ENCODE assay signal across 19 mouse cellular contexts in genomic region chr1:139407701-139408100, GRCm38 (mm10). TPM values are rescaled to one million over a fixed set of nuclear protein-coding genes. Genes with fewer than 3 reads are reported as not detected.
A peak's percentile ranks its signal among the peaks of the same experiment; 100 is the strongest.
DNase-seq lines count a peak whose midpoint lies in the region; ATAC-seq and TF ChIP-seq lines count a peak whose summit lies in the region.
"Had no signal": no experiment of that assay in that cellular context is flagged by ENCODE, and none has a peak within 500 bp of the region (broad histone marks: within the 10 kb centered on the region; RNA-seq: fewer than 3 reads in every experiment).

No protein-coding gene starts in this region.

- no peak for DNase-seq in hindbrain, postnatal 0 days (ENCODE audit: low spot score)
- no peak for DNase-seq in hindbrain, embryonic 11.5 days (ENCODE audit: low spot score)
- DNase-seq in midbrain, postnatal 0 days (ENCODE audit: low spot score), result no peak
- peak; percentile 39 for DNase-seq in ZHBTc4 (ENCODE audit: low read depth, low spot score)
- DNase-seq in kidney, adult 8-10 months, result no peak
- DNase-seq in right cerebral cortex, postnatal 36 days (ENCODE audit: low spot score in 2 of 2), result no peak
- DNase-seq: adrenal gland, adult 8-10 months; B cell, adult 2 months; cerebellum, adult 8-10 months; kidney, adult 9 months; lung, postnatal 10 days; right cerebral cortex, adult 18-20 months had no signal

- no peaks in the 10 kb centered on the region for H3K9me3 ChIP-seq in hindbrain, postnatal 0 days (ENCODE audit: low read length)
- H3K9me3 ChIP-seq in hindbrain, embryonic 11.5 days (ENCODE audit: control insufficient read depth, low read length), result no peaks in the 10 kb centered on the region
- H3K9me3 ChIP-seq in midbrain, postnatal 0 days (ENCODE audit: low read length), result no peaks in the 10 kb centered on the region
- H3K9me3 ChIP-seq in midbrain, embryonic 16.5 days (replicated peaks; ENCODE audit: control insufficient read depth, low read length, poor library complexity, severe bottlenecking), result no peaks in the 10 kb centered on the region
- H3K9me3 ChIP-seq: hindbrain, embryonic 12.5 days; limb, embryonic 15.5 days; midbrain, embryonic 10.5 days had no signal

- H3K9ac ChIP-seq in hindbrain, postnatal 0 days (replicated peaks; ENCODE audit: low read length), result no peak overlapping the region
- H3K9ac ChIP-seq in hindbrain, embryonic 11.5 days (ENCODE audit: low read depth, low read length), result no peak overlapping the region
- H3K9ac ChIP-seq in midbrain, postnatal 0 days (replicated peaks; ENCODE audit: low read length, poor library complexity, severe bottlenecking), result no peak overlapping the region
- no peak overlapping the region for H3K9ac ChIP-seq in midbrain, embryonic 16.5 days (ENCODE audit: low read depth, low read length)
- H3K9ac ChIP-seq: hindbrain, embryonic 12.5 days; limb, embryonic 15.5 days had no signal

- ATAC-seq in hindbrain, postnatal 0 days, result no peak
- ATAC-seq in hindbrain, embryonic 11.5 days (ENCODE audit: low FRiP score), result no peak
- no peak for ATAC-seq in midbrain, postnatal 0 days (ENCODE audit: low FRiP score)
- ATAC-seq in midbrain, embryonic 16.5 days, result no peak
- no peak for ATAC-seq in megakaryocyte-erythroid progenitor cell, adult 5-6 weeks (replicated peaks; ENCODE audit: low FRiP score, low TSS enrichment, poor library complexity, severe bottlenecking)
- ATAC-seq: forebrain, embryonic 16.5 days had no signal

- H3K4me3 ChIP-seq in hindbrain, postnatal 0 days (ENCODE audit: low read length), result no peak overlapping the region
- H3K4me3 ChIP-seq in hindbrain, embryonic 11.5 days (ENCODE audit: low read depth, low read length), result no peak overlapping the region
- H3K4me3 ChIP-seq in midbrain, postnatal 0 days (ENCODE audit: low read depth, low read length), result no peak overlapping the region
- no peak overlapping the region for H3K4me3 ChIP-seq in midbrain, embryonic 16.5 days (ENCODE audit: low read depth, low read length)
- H3K4me3 ChIP-seq: hindbrain, embryonic 12.5 days; limb, embryonic 15.5 days; midbrain, embryonic 10.5 days had no signal

- H3K4me2 ChIP-seq in hindbrain, postnatal 0 days (ENCODE audit: low read depth, low read length), result no peak overlapping the region
- H3K4me2 ChIP-seq in hindbrain, embryonic 11.5 days (replicated peaks; ENCODE audit: low read depth, low read length), result no peak overlapping the region
- no peak overlapping the region for H3K4me2 ChIP-seq in midbrain, postnatal 0 days (ENCODE audit: low read depth, low read length, poor library complexity, severe bottlenecking)
- H3K4me2 ChIP-seq in midbrain, embryonic 16.5 days (ENCODE audit: low read length), result no peak overlapping the region
- H3K4me2 ChIP-seq: hindbrain, embryonic 12.5 days; limb, embryonic 15.5 days had no signal

- TF ChIP-seq CTCF in hindbrain, postnatal 0 days (IDR thresholded peaks at IDR 0.05; ENCODE audit: low read depth), result 0 out of 2 replicates have a peak, but pooled peaks have one; percentile 11
- TF ChIP-seq CTCF in midbrain, postnatal 0 days (IDR thresholded peaks at IDR 0.05), result peak; percentile 10; the same call in 1 of the 2 replicates

- H3K27ac ChIP-seq in hindbrain, postnatal 0 days, result no peak overlapping the region
- H3K27ac ChIP-seq in hindbrain, embryonic 11.5 days (ENCODE audit: low read depth, low read length), result no peak overlapping the region
- no peak overlapping the region for H3K27ac ChIP-seq in midbrain, postnatal 0 days (ENCODE audit: low read depth, low read length)
- H3K27ac ChIP-seq in midbrain, embryonic 16.5 days (ENCODE audit: low read length), result no peak overlapping the region
- H3K27ac ChIP-seq: hindbrain, embryonic 12.5 days; limb, embryonic 15.5 days; midbrain, embryonic 10.5 days had no signal

- no peaks in the 10 kb centered on the region for H3K27me3 ChIP-seq in hindbrain, postnatal 0 days (ENCODE audit: insufficient read depth, low read length)
- no peaks in the 10 kb centered on the region for H3K27me3 ChIP-seq in hindbrain, embryonic 11.5 days (ENCODE audit: control insufficient read depth, insufficient read depth, low read length)
- H3K27me3 ChIP-seq in midbrain, postnatal 0 days (ENCODE audit: insufficient read depth, low read length), result no peaks in the 10 kb centered on the region
- no peaks in the 10 kb centered on the region for H3K27me3 ChIP-seq in midbrain, embryonic 16.5 days (ENCODE audit: control insufficient read depth, insufficient read depth, low read depth, low read length)
- H3K27me3 ChIP-seq: hindbrain, embryonic 12.5 days; limb, embryonic 15.5 days had no signal

- no peaks in the 10 kb centered on the region for H3K4me1 ChIP-seq in hindbrain, postnatal 0 days (ENCODE audit: insufficient read depth, low read length)
- H3K4me1 ChIP-seq in hindbrain, embryonic 11.5 days (replicated peaks; ENCODE audit: control insufficient read depth, insufficient read depth, low read length), result no peaks in the 10 kb centered on the region
- H3K4me1 ChIP-seq in midbrain, postnatal 0 days (ENCODE audit: insufficient read depth, low read length), result no peaks in the 10 kb centered on the region
- H3K4me1 ChIP-seq in midbrain, embryonic 16.5 days (ENCODE audit: control insufficient read depth, insufficient read depth, low read length), result no peaks in the 10 kb centered on the region
- H3K4me1 ChIP-seq: hindbrain, embryonic 12.5 days; limb, embryonic 15.5 days; midbrain, embryonic 10.5 days had no signal

- 62% methylated on average over 5 of the region's 5 CpGs for WGBS in hindbrain, postnatal 0 days
- WGBS in hindbrain, embryonic 11.5 days, result 60% methylated on average over 5 of the region's 5 CpGs
- 60% methylated on average over 5 of the region's 5 CpGs for WGBS in midbrain, postnatal 0 days
- 58% methylated on average over 5 of the region's 5 CpGs for whole genome bisulfite sequencing in midbrain, embryonic 16.5 days

- no peaks in the 10 kb centered on the region for H3K36me3 ChIP-seq in hindbrain, postnatal 0 days (ENCODE audit: insufficient read depth, low read length)
- no peaks in the 10 kb centered on the region for H3K36me3 ChIP-seq in hindbrain, embryonic 11.5 days (ENCODE audit: control insufficient read depth, insufficient read depth, low read length)
- H3K36me3 ChIP-seq in midbrain, postnatal 0 days (ENCODE audit: insufficient read depth, low read length), result no peaks in the 10 kb centered on the region
- H3K36me3 ChIP-seq in midbrain, embryonic 16.5 days (ENCODE audit: control insufficient read depth, insufficient read depth, low read length), result no peaks in the 10 kb centered on the region
- H3K36me3 ChIP-seq: hindbrain, embryonic 12.5 days; limb, embryonic 15.5 days; midbrain, embryonic 10.5 days had no signal

RNA-seq across cellular contexts. Expression of gene Zbtb41, which starts 14.4 kb away (rescaled TPM):
- total RNA-seq in hindbrain, postnatal 0 days (2014; rRNA removed), result 29.9 and 31.1 TPM in 2 replicates
- 10.0 and 10.3 TPM in 2 replicates for polyA plus RNA-seq in hindbrain, postnatal 0 days (2015; fragmentation: Nextera tagmentation; extraction: Ambion mirVana)
- polyA plus RNA-seq in hindbrain, embryonic 11.5 days (2014; fragmentation: Nextera tagmentation; extraction: Ambion mirVana), result 16.5 and 20.2 TPM in 2 replicates
- total RNA-seq in midbrain, postnatal 0 days (2014; rRNA removed), result 54.5 and 65.1 TPM in 2 replicates
- 11.9 and 13.2 TPM in 2 replicates for polyA plus RNA-seq in midbrain, postnatal 0 days (2015; fragmentation: Nextera tagmentation; extraction: Ambion mirVana)
- polyA plus RNA-seq in midbrain, embryonic 16.5 days (2015; fragmentation: Nextera tagmentation; extraction: Ambion mirVana), result 20.9 and 24.6 TPM in 2 replicates
- total RNA-seq in megakaryocyte-erythroid progenitor cell, adult 5-6 weeks (2014; fragmentation: Nextera tagmentation), result 12.6 and 13.3 TPM in 2 replicates
- total RNA-seq in megakaryocyte-erythroid progenitor cell, adult 5-6 weeks (2017), result 14.1 and 30.5 TPM in 2 replicates

RNA-seq across cellular contexts. Expression of gene Crb1, which starts 30.8 kb away (rescaled TPM):
- 1.5 and 4.6 TPM in 2 replicates for total RNA-seq in hindbrain, postnatal 0 days (2014; rRNA removed)
- 0.83 and 0.96 TPM in 2 replicates for polyA plus RNA-seq in hindbrain, postnatal 0 days (2015; fragmentation: Nextera tagmentation; extraction: Ambion mirVana)
- polyA plus RNA-seq in hindbrain, embryonic 11.5 days (2014; fragmentation: Nextera tagmentation; extraction: Ambion mirVana), result 1.8 and 3.0 TPM in 2 replicates
- 3.0 and 7.9 TPM in 2 replicates for total RNA-seq in midbrain, postnatal 0 days (2014; rRNA removed)
- 1.1 and 1.8 TPM in 2 replicates for polyA plus RNA-seq in midbrain, postnatal 0 days (2015; fragmentation: Nextera tagmentation; extraction: Ambion mirVana)
- 2.2 and 3.2 TPM in 2 replicates for polyA plus RNA-seq in midbrain, embryonic 16.5 days (2015; fragmentation: Nextera tagmentation; extraction: Ambion mirVana)
- not detected in 2 replicates for total RNA-seq in megakaryocyte-erythroid progenitor cell, adult 5-6 weeks (2014; fragmentation: Nextera tagmentation)
- not detected in 2 replicates for total RNA-seq in megakaryocyte-erythroid progenitor cell, adult 5-6 weeks (2017)
- total RNA-seq: adrenal gland, adult 8-10 months had no signal
- polyA plus RNA-seq: limb, embryonic 15.5 days; spleen, adult 2 months had no signal

RNA-seq across cellular contexts. Expression of gene Aspm, which starts 46.9 kb away (rescaled TPM):
- total RNA-seq in hindbrain, postnatal 0 days (2014; rRNA removed), result 6.1 and 6.3 TPM in 2 replicates
- polyA plus RNA-seq in hindbrain, postnatal 0 days (2015; fragmentation: Nextera tagmentation; extraction: Ambion mirVana), result 2.9 and 3.9 TPM in 2 replicates
- 25.5 and 31.5 TPM in 2 replicates for polyA plus RNA-seq in hindbrain, embryonic 11.5 days (2014; fragmentation: Nextera tagmentation; extraction: Ambion mirVana)
- total RNA-seq in midbrain, postnatal 0 days (2014; rRNA removed), result 2.7 and 4.0 TPM in 2 replicates
- polyA plus RNA-seq in midbrain, postnatal 0 days (2015; fragmentation: Nextera tagmentation; extraction: Ambion mirVana), result 0.65 and 0.75 TPM in 2 replicates
- 1.4 and 2.4 TPM in 2 replicates for polyA plus RNA-seq in midbrain, embryonic 16.5 days (2015; fragmentation: Nextera tagmentation; extraction: Ambion mirVana)
- 26.5 and 32.8 TPM in 2 replicates for total RNA-seq in megakaryocyte-erythroid progenitor cell, adult 5-6 weeks (2014; fragmentation: Nextera tagmentation)
- 44.5 and 49.7 TPM in 2 replicates for total RNA-seq in megakaryocyte-erythroid progenitor cell, adult 5-6 weeks (2017)
